Mouse (Mus musculus) brain, embryonic 14.5 days (tissue): ENCODE results near the gene Cwc22.

Source experiments
- CTCF ChIP-seq: fragments of 200-500 bp; IDR thresholded peaks from 2 replicates; pipeline ENCODE4 v1.5.1; 2012; ENCODE audit warnings: inconsistent platforms, mild to moderate bottlenecking, moderate library complexity, borderline replicate concordance; ENCODE audit not compliant: insufficient read depth, insufficient read length; ENCODE audit errors: extremely low read depth
- POLR2A ChIP-seq: fragments of 200-500 bp; IDR thresholded peaks from 2 replicates; pipeline ENCODE4 v1.6.1; 2012; ENCODE audit warnings: mild to moderate bottlenecking, inconsistent platforms, borderline replicate concordance; ENCODE audit not compliant: poor library complexity, insufficient read depth, insufficient read length, severe bottlenecking; ENCODE audit errors: extremely low read depth

DNA sequence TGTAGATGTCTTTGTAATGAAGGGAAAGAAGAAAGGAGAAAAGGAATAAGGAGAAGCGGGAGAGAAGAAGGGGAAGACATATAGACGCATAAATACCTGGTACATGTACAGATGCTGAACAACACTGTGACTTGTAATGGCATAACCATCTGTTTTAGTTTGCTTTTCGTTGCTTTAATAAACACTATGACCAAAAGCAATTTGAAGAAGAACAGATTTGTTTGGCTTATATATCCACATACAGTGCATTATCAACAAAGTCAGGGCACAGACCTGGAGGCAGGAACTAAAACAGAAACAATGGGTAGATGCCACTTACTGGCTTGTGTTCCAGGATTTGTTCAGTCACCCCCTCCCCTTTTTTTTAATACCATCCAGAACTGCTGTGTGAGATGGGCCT, 24.4 kb upstream of the Cwc22 start:
- TF ChIP-seq CTCF (no peak), POLR2A (no peak)
